Mouse (Mus musculus): ENCODE measurements around the gene Epb41l2.

- TF ChIP-seq CTCF (conservative IDR thresholded peaks at IDR 0.05; ENCODE audit: low read length) (no peak), NANOG (IDR thresholded peaks at IDR 0.05; ENCODE audit: borderline replicate concordance, low read length) (no peak), POU5F1 (IDR thresholded peaks at IDR 0.05; ENCODE audit: borderline replicate concordance, low read length) (no peak)
Measured at GRCm38 (mm10) chr10:25457118-25457517, 97.5 kb downstream of the Epb41l2 start.

All from E14TG2a.4 (cell line).